Mouse (Mus musculus): ENCODE measurements around the gene Meox1.

DNA sequence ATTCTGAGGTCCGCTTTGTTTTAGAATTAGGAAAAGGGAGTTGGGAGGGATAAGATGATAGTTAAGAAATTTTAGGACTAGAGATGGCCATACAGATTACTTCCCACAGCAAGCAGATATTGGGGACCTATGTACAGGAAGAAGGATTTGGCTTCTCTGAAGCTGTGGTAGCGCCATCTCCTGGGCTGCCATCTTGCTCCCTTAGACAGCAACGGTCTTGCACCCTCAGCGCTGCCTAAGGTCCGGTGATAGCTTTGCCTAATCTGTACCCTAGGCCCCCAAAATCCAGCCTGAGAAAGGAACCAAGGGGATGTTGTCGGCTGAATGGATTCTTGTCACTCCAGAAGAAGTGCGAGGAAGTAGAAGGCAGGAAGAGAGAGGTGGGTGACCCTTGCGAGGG is 19.4 kb upstream of the Meox1 start:
- peak; percentile 32; the same call in 1 of the 2 replicates for TF ChIP-seq CTCF (IDR thresholded peaks at IDR 0.05; ENCODE audit: low read depth)
- no peak for TF ChIP-seq EP300 (optimal IDR thresholded peaks at IDR 0.05)

All from stomach, postnatal 0 days (tissue).